Mouse (Mus musculus) midbrain, embryonic 13.5 days (tissue): Measurements from ENCODE around the gene Thsd4. TPM values are rescaled to one million over a fixed set of nuclear protein-coding genes. Genes with fewer than 3 reads are reported as not detected.

Source experiments
- ATAC-seq: fragments of 200-750 bp; cut with Nextera tagmentation; 2 replicates; pipeline ENCODE4 v1.8.0; 2017; ENCODE audit warnings: mild to moderate bottlenecking, moderate TSS enrichment, moderate library complexity
- H3K27ac ChIP-seq: fragments of 300-500 bp; sonication (generic); 2 replicates; pipeline ENCODE4 v1.5.1; 2015; ENCODE audit warnings: inconsistent platforms, mild to moderate bottlenecking, moderate library complexity
- H3K27me3 ChIP-seq: fragments of 300-500 bp; sonication (generic); 2 replicates; pipeline ENCODE4 v1.6.1; 2015; ENCODE audit warnings: mild to moderate bottlenecking, inconsistent platforms
- H3K36me3 ChIP-seq: fragments of 300-500 bp; sonication (generic); 2 replicates; pipeline ENCODE4 v1.6.1; 2015; ENCODE audit warnings: mild to moderate bottlenecking, inconsistent platforms
- H3K4me1 ChIP-seq: fragments of 300-500 bp; sonication (generic); replicated peaks from 2 replicates; pipeline ENCODE4 v1.6.1; 2015; ENCODE audit warnings: inconsistent platforms
- H3K4me2 ChIP-seq: fragments of 300-500 bp; sonication (generic); replicated peaks from 2 replicates; pipeline ENCODE4 v1.6.1; 2015; ENCODE audit warnings: moderate library complexity, mild to moderate bottlenecking, inconsistent platforms
- H3K4me3 ChIP-seq: fragments of 300-500 bp; sonication (generic); replicated peaks from 2 replicates; pipeline ENCODE4 v1.5.1; 2015; ENCODE audit warnings: mild to moderate bottlenecking, inconsistent platforms
- H3K9ac ChIP-seq: fragments of 300-500 bp; sonication (generic); replicated peaks from 2 replicates; pipeline ENCODE4 v1.6.1; 2015; ENCODE audit warnings: mild to moderate bottlenecking, inconsistent platforms
- H3K9me3 ChIP-seq: fragments of 300-500 bp; sonication (generic); 2 replicates; pipeline ENCODE4 v1.6.1; 2016; ENCODE audit warnings: mild to moderate bottlenecking, inconsistent platforms
- WGBS: fragments of 180-500 bp; shearing (Covaris S2); methylation state at CpG from one replicate; pipeline ENCODE4 v1.1.7; 2015; 5-methylcytosine and 5-hydroxymethylcytosine counted together
- polyA plus RNA-seq: library from polyadenylated mRNA; unstranded; fragments of >200 nt; fragmentation: Nextera tagmentation; extraction: Ambion mirVana; gene quantifications from 2 replicates; pipeline ENCODE4 v1.2.1, GENCODE M21; 2015

Gene Thsd4
- polyA plus RNA-seq, 1 experiment from 2014 or later = 8.0 TPM

GRCm38 (mm10) chr9:60364166-60364781 lies 157.6 kb downstream of the Thsd4 start:
- no peak overlapping the region for H3K4me3 ChIP-seq
- ATAC-seq = no peak

GRCm38 (mm10) chr9:60352351-60352750 lies 169.5 kb downstream of the Thsd4 start:
- H3K9me3 ChIP-seq = no peaks in the 10 kb centered on the region
- 91% methylated on average over 4 of the region's 4 CpGs for WGBS
- H3K36me3 ChIP-seq = no peaks in the 10 kb centered on the region
- H3K4me1 ChIP-seq = 0 out of 2 replicates have a peak, but pooled peaks cover 5% of the 10 kb centered on the region
- H3K4me3 ChIP-seq = no peak overlapping the region
- H3K27ac ChIP-seq = no peak overlapping the region
- no peaks in the 10 kb centered on the region for H3K27me3 ChIP-seq
- no peak overlapping the region for H3K9ac ChIP-seq
- ATAC-seq = no peak
- H3K4me2 ChIP-seq = no peak overlapping the region

More at GRCm38 (mm10) chr9:60364166-60364781, 157.6 kb downstream of the Thsd4 start:
- Histone ChIP-seq H3K9me3 (no peaks in the 10 kb centered on the region), H3K27ac (no peak overlapping the region), H3K27me3 (no peaks in the 10 kb centered on the region), H3K4me2 (no peak overlapping the region), H3K4me1 (0 out of 2 replicates have a peak, but pooled peaks cover 13% of the 10 kb centered on the region), H3K9ac (no peak overlapping the region), H3K36me3 (no peaks in the 10 kb centered on the region)
- 74% methylated on average over 14 of the region's 14 CpGs for WGBS

- Histone ChIP-seq H3K27me3 (no peaks in the 10 kb centered on the region), H3K4me1 (0 out of 2 replicates have a peak, but pooled peaks cover 5% of the 10 kb centered on the region), H3K36me3 (no peaks in the 10 kb centered on the region), H3K4me2 (no peak overlapping the region), H3K9ac (no peak overlapping the region), H3K4me3 (no peak overlapping the region), H3K9me3 (no peaks in the 10 kb centered on the region), H3K27ac (no peak overlapping the region)
- no peak for ATAC-seq
- 91% methylated on average over 6 of the region's 6 CpGs for WGBS
These were observed 170.7 kb downstream of the Thsd4 start for GRCm38 (mm10) chr9:60351153-60351552.

GRCm38 (mm10) chr9:60336147-60336546 lies 185.7 kb downstream of the Thsd4 start:
- Histone ChIP-seq H3K9ac (no peak overlapping the region), H3K27me3 (no peaks in the 10 kb centered on the region), H3K36me3 (no peaks in the 10 kb centered on the region), H3K4me1 (no peaks in the 10 kb centered on the region), H3K4me3 (no peak overlapping the region), H3K27ac (no peak overlapping the region), H3K4me2 (no peak overlapping the region), H3K9me3 (no peaks in the 10 kb centered on the region)
- ATAC-seq = no peak
- WGBS = 83% methylated on average over 5 of the region's 5 CpGs

GRCm38 (mm10) chr9:60335455-60335854 lies 186.4 kb downstream of the Thsd4 start:
- Histone ChIP-seq H3K4me3 (no peak overlapping the region), H3K9ac (no peak overlapping the region), H3K4me1 (no peaks in the 10 kb centered on the region), H3K9me3 (no peaks in the 10 kb centered on the region), H3K4me2 (no peak overlapping the region), H3K36me3 (no peaks in the 10 kb centered on the region), H3K27ac (no peak overlapping the region), H3K27me3 (no peaks in the 10 kb centered on the region)
- WGBS = 95% methylated on average over 6 of the region's 6 CpGs
- ATAC-seq = no peak

- Histone ChIP-seq H3K4me2 (no peak overlapping the region), H3K4me3 (no peak overlapping the region), H3K27me3 (no peaks in the 10 kb centered on the region), H3K4me1 (no peaks in the 10 kb centered on the region), H3K9me3 (no peaks in the 10 kb centered on the region), H3K36me3 (no peaks in the 10 kb centered on the region), H3K9ac (no peak overlapping the region), H3K27ac (no peak overlapping the region)
- 87% methylated on average over 4 of the region's 4 CpGs for WGBS
- no peak for ATAC-seq
These were observed 191.9 kb downstream of the Thsd4 start for GRCm38 (mm10) chr9:60329911-60330310.

GRCm38 (mm10) chr9:60324716-60325115 lies 197.1 kb downstream of the Thsd4 start:
- WGBS = 95% methylated on average over 2 of the region's 2 CpGs
- no peak overlapping the region for H3K27ac ChIP-seq
- no peak for ATAC-seq

GRCm38 (mm10) chr9:60323435-60323834 lies 198.4 kb downstream of the Thsd4 start:
- Histone ChIP-seq H3K27me3 (no peaks in the 10 kb centered on the region), H3K27ac (no peak overlapping the region), H3K9me3 (no peaks in the 10 kb centered on the region), H3K36me3 (no peaks in the 10 kb centered on the region), H3K4me2 (no peak overlapping the region), H3K4me3 (no peak overlapping the region), H3K9ac (no peak overlapping the region), H3K4me1 (no peaks in the 10 kb centered on the region)
- WGBS = 98% methylated on average over 6 of the region's 6 CpGs
- no peak for ATAC-seq

More at GRCm38 (mm10) chr9:60324716-60325115, 197.1 kb downstream of the Thsd4 start:
- Histone ChIP-seq H3K4me2 (no peak overlapping the region), H3K27me3 (no peaks in the 10 kb centered on the region), H3K9ac (no peak overlapping the region), H3K36me3 (no peaks in the 10 kb centered on the region), H3K4me1 (no peaks in the 10 kb centered on the region), H3K4me3 (no peak overlapping the region), H3K9me3 (no peaks in the 10 kb centered on the region)

- no peak overlapping the region for H3K4me2 ChIP-seq
- H3K27ac ChIP-seq = no peak overlapping the region
- H3K27me3 ChIP-seq = no peaks in the 10 kb centered on the region
- H3K4me3 ChIP-seq = no peak overlapping the region
- ATAC-seq = no peak
- no peaks in the 10 kb centered on the region for H3K36me3 ChIP-seq
- H3K9me3 ChIP-seq = no peaks in the 10 kb centered on the region
- peaks cover 19% of the 10 kb centered on the region for H3K4me1 ChIP-seq
- 95% methylated on average over 8 of the region's 8 CpGs for WGBS
- H3K9ac ChIP-seq = no peak overlapping the region
These were observed 204.6 kb downstream of the Thsd4 start for GRCm38 (mm10) chr9:60317291-60317690.

GRCm38 (mm10) chr9:60316510-60316909 lies 205.3 kb downstream of the Thsd4 start:
- no peaks in the 10 kb centered on the region for H3K9me3 ChIP-seq
- H3K27ac ChIP-seq = no peak overlapping the region
- WGBS = 95% methylated on average over 5 of the region's 5 CpGs
- H3K9ac ChIP-seq = no peak overlapping the region
- ATAC-seq = no peak
- H3K4me2 ChIP-seq = no peak overlapping the region
- no peaks in the 10 kb centered on the region for H3K36me3 ChIP-seq
- H3K27me3 ChIP-seq = no peaks in the 10 kb centered on the region
- peaks cover 27% of the 10 kb centered on the region for H3K4me1 ChIP-seq
- H3K4me3 ChIP-seq = no peak overlapping the region

GRCm38 (mm10) chr9:60315533-60315932 lies 206.3 kb downstream of the Thsd4 start:
- 85% methylated on average over 5 of the region's 5 CpGs for WGBS
- Histone ChIP-seq H3K4me1 (peaks cover 33% of the 10 kb centered on the region), H3K27ac (no peak overlapping the region), H3K9me3 (no peaks in the 10 kb centered on the region), H3K27me3 (no peaks in the 10 kb centered on the region), H3K36me3 (no peaks in the 10 kb centered on the region), H3K9ac (no peak overlapping the region), H3K4me2 (no peak overlapping the region), H3K4me3 (no peak overlapping the region)
- ATAC-seq = no peak

- Histone ChIP-seq H3K9ac (0 out of 2 replicates have a peak overlapping the region, but pooled peaks have one; percentile 7), H3K27me3 (no peaks in the 10 kb centered on the region), H3K4me3 (no peak overlapping the region), H3K4me1 (peaks cover 44% of the 10 kb centered on the region), H3K36me3 (no peaks in the 10 kb centered on the region), H3K9me3 (no peaks in the 10 kb centered on the region), H3K4me2 (no peak overlapping the region), H3K27ac (no peak overlapping the region)
- WGBS = 61% methylated on average over 6 of the region's 6 CpGs
- ATAC-seq = no peak
These were observed 208.2 kb downstream of the Thsd4 start for GRCm38 (mm10) chr9:60313661-60314060.

- H3K4me3 ChIP-seq = no peak overlapping the region
- no peak for ATAC-seq
- no peaks in the 10 kb centered on the region for H3K36me3 ChIP-seq
- WGBS = 79% methylated on average over 7 of the region's 7 CpGs
- no peaks in the 10 kb centered on the region for H3K27me3 ChIP-seq
- peaks cover 44% of the 10 kb centered on the region for H3K4me1 ChIP-seq
- H3K4me2 ChIP-seq = no peak overlapping the region
- no peak overlapping the region for H3K27ac ChIP-seq
- no peak overlapping the region for H3K9ac ChIP-seq
- H3K9me3 ChIP-seq = no peaks in the 10 kb centered on the region
These were observed 209.2 kb downstream of the Thsd4 start for GRCm38 (mm10) chr9:60312670-60313069.
